Mouse (Mus musculus): Measurements from ENCODE around the gene Myh6.

The Myh6 gene

DNA sequence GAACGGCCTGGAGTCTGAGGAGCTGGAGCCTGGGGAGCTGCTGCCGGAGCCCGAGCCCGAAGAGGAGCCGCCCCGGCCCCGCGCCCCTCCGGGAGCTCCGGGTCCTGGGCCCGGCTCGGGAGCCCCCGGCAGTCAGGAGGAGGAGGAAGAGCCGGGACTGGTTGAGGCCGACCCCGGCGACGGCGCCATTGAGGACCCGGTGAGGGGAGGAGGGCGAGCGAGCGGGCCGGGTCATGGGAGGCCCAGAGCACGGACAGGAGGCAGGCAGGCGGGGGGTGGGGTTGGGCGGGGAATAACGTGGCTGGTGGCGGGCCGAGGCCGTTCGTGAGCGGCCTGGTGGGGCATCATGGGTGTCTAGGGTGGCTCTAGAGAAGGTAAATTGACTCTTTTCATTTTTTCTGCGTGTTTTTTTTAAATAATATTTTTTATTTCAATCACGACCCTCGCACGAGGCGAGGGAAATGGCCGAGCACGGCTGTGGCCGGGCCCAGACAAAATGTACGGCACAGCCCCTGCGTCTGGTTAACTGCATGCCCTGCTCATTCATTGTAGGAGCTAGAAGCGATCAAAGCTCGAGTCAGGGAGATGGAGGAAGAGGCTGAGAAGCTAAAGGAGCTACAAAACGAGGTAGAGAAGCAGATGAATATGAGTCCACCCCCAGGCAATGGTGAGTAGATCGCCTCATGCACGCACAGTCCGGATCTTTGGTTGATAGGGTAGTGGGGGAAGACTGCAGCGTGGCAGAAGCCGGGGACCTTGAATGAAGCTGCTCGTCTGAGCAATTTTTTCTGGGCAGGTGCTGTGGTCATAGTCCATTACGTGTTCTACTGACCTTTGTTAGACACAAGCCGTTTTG lies 72.2 kb downstream of the Myh6 start:
- DNase-seq (ENCODE audit: inconsistent age in 2 of 2, low spot score in 1 of 2), result peak; percentile 61 to 86

DNA sequence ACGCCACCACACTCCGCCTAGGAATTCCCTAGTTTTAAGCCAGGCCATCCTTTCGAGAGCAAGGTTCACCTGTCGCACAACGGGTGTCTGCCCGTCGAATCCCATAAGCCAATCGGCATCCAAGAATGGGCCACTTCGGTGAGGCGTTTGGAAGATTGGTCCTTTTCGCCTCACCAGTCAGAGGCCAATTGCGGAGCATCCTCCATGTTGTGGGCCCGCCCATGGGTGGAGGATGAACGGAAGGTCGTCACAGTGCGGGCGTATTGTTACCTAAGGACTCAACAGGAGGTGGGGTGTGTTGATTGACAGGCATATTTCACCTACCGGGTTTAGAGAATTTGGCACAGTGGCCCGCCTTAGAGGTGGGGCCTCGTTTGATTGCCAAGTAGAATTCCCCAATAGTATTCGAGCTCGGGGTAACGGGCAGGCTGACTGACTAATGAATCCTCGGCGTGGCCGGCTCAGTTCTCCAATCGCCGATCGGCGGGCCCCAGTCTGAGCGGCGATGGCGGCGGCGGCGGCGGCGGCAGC lies 73.0 kb downstream of the Myh6 start:
- DNase-seq (ENCODE audit: inconsistent age in 2 of 2, low spot score in 1 of 2), result peak; percentile 99

DNA sequence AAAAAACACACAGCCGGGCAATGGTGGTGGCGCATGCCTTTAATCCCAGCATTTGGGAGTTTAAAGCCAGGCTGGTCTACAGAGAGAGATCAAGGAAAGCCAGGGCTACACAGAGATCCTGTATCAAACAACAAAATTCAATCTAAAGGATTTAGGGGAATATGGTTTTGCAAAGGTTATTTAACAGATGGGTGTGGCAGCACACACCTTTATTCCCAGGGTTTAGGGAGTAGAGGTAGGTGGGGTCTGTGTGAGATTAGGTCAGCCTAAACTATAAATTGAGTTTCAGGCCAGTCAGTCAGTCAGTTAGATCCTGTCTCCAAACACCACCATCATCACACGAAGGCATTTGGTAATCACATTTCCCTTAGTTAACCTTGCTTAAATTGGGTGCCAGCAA lies 74.5 kb downstream of the Myh6 start, which contains the start of gene Pabpn1:
TSS of gene Pabpn1 (plus strand) at position 301 of the 400 bp plus-strand sequence.
- no peak for DNase-seq (ENCODE audit: inconsistent age in 2 of 2, low spot score in 1 of 2)
